ENCODE assay signal across 32 mouse cellular contexts in the genomic region with DNA sequence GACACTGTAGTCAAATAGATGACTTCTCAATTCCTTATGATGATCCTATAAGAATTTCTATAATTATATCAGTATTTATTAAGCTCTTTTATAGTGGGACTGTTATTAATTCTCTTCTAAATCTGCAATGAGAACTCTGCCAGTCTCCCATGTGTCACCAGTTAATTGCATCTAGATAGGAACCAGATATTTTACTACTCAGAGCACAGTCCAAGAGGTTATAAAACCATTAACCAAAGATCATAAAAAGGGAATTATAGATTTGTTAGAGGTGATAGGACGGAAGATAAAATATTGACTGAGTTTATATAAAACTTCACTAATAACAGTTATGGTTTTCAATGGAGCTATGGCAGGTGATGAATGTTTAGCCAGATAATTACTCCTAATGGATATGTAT. TPM values are rescaled to one million over a fixed set of nuclear protein-coding genes. Genes with fewer than 3 reads are reported as not detected.
"Had no signal": no experiment of that assay in that cellular context is flagged by ENCODE, and none has a peak within 500 bp of the region (broad histone marks: within the 10 kb centered on the region; RNA-seq: fewer than 3 reads in every experiment).

No protein-coding gene starts in this region.

- H3K4me1 ChIP-seq: limb, embryonic 10.5 days; limb, embryonic 12.5 days; limb, embryonic 13.5 days; limb, embryonic 15.5 days; liver, embryonic 12.5 days; liver, embryonic 13.5 days; liver, embryonic 15.5 days; lung, embryonic 15.5 days; megakaryocyte, embryonic 14.5 days; midbrain, embryonic 10.5 days; midbrain, embryonic 12.5 days; midbrain, embryonic 13.5 days; midbrain, embryonic 15.5 days; neural tube, embryonic 12.5 days had no signal

- ATAC-seq: liver, embryonic 12.5 days; liver, postnatal 0 days; lung, postnatal 0 days; midbrain, embryonic 13.5 days; midbrain, embryonic 15.5 days; midbrain, embryonic 16.5 days had no signal

- H3K9ac ChIP-seq: limb, embryonic 12.5 days; limb, embryonic 13.5 days; limb, embryonic 15.5 days; liver, embryonic 12.5 days; liver, embryonic 13.5 days; liver, embryonic 14.5 days; liver, embryonic 15.5 days; liver, postnatal 0 days; lung, embryonic 14.5 days; lung, embryonic 15.5 days; midbrain, embryonic 12.5 days; midbrain, embryonic 13.5 days; midbrain, embryonic 15.5 days; neural tube, embryonic 12.5 days had no signal

- H3K4me3 ChIP-seq: limb, embryonic 10.5 days; limb, embryonic 12.5 days; limb, embryonic 13.5 days; limb, embryonic 15.5 days; liver, embryonic 12.5 days; liver, embryonic 13.5 days; liver, embryonic 15.5 days; lung, embryonic 15.5 days; megakaryocyte, embryonic 14.5 days; midbrain, embryonic 10.5 days; midbrain, embryonic 12.5 days; midbrain, embryonic 13.5 days; midbrain, embryonic 15.5 days; myocyte; neural tube, embryonic 12.5 days had no signal

- H3K27ac ChIP-seq: limb, embryonic 10.5 days; limb, embryonic 12.5 days; limb, embryonic 13.5 days; limb, embryonic 15.5 days; liver, embryonic 12.5 days; liver, embryonic 13.5 days; liver, embryonic 14.5 days; liver, embryonic 15.5 days; lung, embryonic 15.5 days; macrophage; midbrain, embryonic 10.5 days; midbrain, embryonic 12.5 days; midbrain, embryonic 13.5 days; midbrain, embryonic 15.5 days; neural tube, embryonic 12.5 days had no signal

- H3K36me3 ChIP-seq: limb, embryonic 10.5 days; limb, embryonic 12.5 days; limb, embryonic 13.5 days; limb, embryonic 15.5 days; liver, embryonic 12.5 days; liver, embryonic 13.5 days; liver, embryonic 15.5 days; lung, embryonic 15.5 days; midbrain, embryonic 10.5 days; midbrain, embryonic 12.5 days; midbrain, embryonic 13.5 days; midbrain, embryonic 15.5 days; neural tube, embryonic 12.5 days had no signal

- H3K4me2 ChIP-seq: limb, embryonic 12.5 days; limb, embryonic 13.5 days; limb, embryonic 15.5 days; liver, embryonic 11.5 days; liver, embryonic 12.5 days; liver, embryonic 13.5 days; liver, embryonic 15.5 days; lung, embryonic 14.5 days; lung, embryonic 15.5 days; midbrain, embryonic 11.5 days; midbrain, embryonic 12.5 days; midbrain, embryonic 13.5 days; midbrain, embryonic 15.5 days; neural tube, embryonic 12.5 days had no signal

- H3K9me3 ChIP-seq: limb, embryonic 10.5 days; limb, embryonic 12.5 days; limb, embryonic 13.5 days; limb, embryonic 15.5 days; liver, embryonic 12.5 days; liver, embryonic 13.5 days; liver, embryonic 15.5 days; lung, embryonic 15.5 days; megakaryocyte, embryonic 14.5 days; midbrain, embryonic 10.5 days; midbrain, embryonic 12.5 days; midbrain, embryonic 13.5 days; midbrain, embryonic 15.5 days; neural tube, embryonic 12.5 days had no signal

- H3K27me3 ChIP-seq: limb, embryonic 12.5 days; limb, embryonic 13.5 days; limb, embryonic 15.5 days; liver, embryonic 12.5 days; liver, embryonic 13.5 days; liver, embryonic 15.5 days; lung, embryonic 15.5 days; megakaryocyte, embryonic 14.5 days; midbrain, embryonic 12.5 days; midbrain, embryonic 13.5 days; midbrain, embryonic 15.5 days; neural tube, embryonic 12.5 days had no signal

RNA-seq across cellular contexts. Expression of gene Olfr1238, which starts 8.6 kb away (rescaled TPM):
- polyA plus RNA-seq: limb, embryonic 10.5 days; limb, embryonic 11.5 days; limb, embryonic 12.5 days; limb, embryonic 13.5 days; limb, embryonic 14.5 days; limb, embryonic 15.5 days; liver, adult 2 months; liver, embryonic 11.5 days; liver, embryonic 12.5 days; liver, embryonic 13.5 days; liver, embryonic 14.5 days; liver, embryonic 15.5 days; liver, embryonic 16.5 days; liver, postnatal 0 days; lung, adult 2 months; lung, embryonic 14.5 days; lung, embryonic 15.5 days; lung, embryonic 16.5 days; lung, postnatal 0 days; macrophage; midbrain, embryonic 10.5 days; midbrain, embryonic 11.5 days; midbrain, embryonic 12.5 days; midbrain, embryonic 13.5 days; midbrain, embryonic 14.5 days; midbrain, embryonic 15.5 days; midbrain, embryonic 16.5 days; midbrain, postnatal 0 days; myocyte; neural tube, embryonic 11.5 days; neural tube, embryonic 12.5 days had no signal

RNA-seq across cellular contexts. Expression of gene Olfr1239, which starts 19.3 kb away (rescaled TPM):
- polyA plus RNA-seq: limb, embryonic 10.5 days; limb, embryonic 11.5 days; limb, embryonic 12.5 days; limb, embryonic 13.5 days; limb, embryonic 14.5 days; limb, embryonic 15.5 days; liver, adult 2 months; liver, embryonic 11.5 days; liver, embryonic 12.5 days; liver, embryonic 13.5 days; liver, embryonic 14.5 days; liver, embryonic 15.5 days; liver, embryonic 16.5 days; liver, postnatal 0 days; lung, adult 2 months; lung, embryonic 14.5 days; lung, embryonic 15.5 days; lung, embryonic 16.5 days; lung, postnatal 0 days; macrophage; midbrain, embryonic 10.5 days; midbrain, embryonic 11.5 days; midbrain, embryonic 12.5 days; midbrain, embryonic 13.5 days; midbrain, embryonic 14.5 days; midbrain, embryonic 15.5 days; midbrain, embryonic 16.5 days; midbrain, postnatal 0 days; myocyte; neural tube, embryonic 11.5 days; neural tube, embryonic 12.5 days had no signal

RNA-seq across cellular contexts. Expression of gene Olfr1234, which starts 36.2 kb away (rescaled TPM):
- polyA plus RNA-seq: limb, embryonic 10.5 days; limb, embryonic 11.5 days; limb, embryonic 12.5 days; limb, embryonic 13.5 days; limb, embryonic 14.5 days; limb, embryonic 15.5 days; liver, adult 2 months; liver, embryonic 11.5 days; liver, embryonic 12.5 days; liver, embryonic 13.5 days; liver, embryonic 14.5 days; liver, embryonic 15.5 days; liver, embryonic 16.5 days; liver, postnatal 0 days; lung, adult 2 months; lung, embryonic 14.5 days; lung, embryonic 15.5 days; lung, embryonic 16.5 days; lung, postnatal 0 days; macrophage; midbrain, embryonic 10.5 days; midbrain, embryonic 11.5 days; midbrain, embryonic 12.5 days; midbrain, embryonic 13.5 days; midbrain, embryonic 14.5 days; midbrain, embryonic 15.5 days; midbrain, embryonic 16.5 days; midbrain, postnatal 0 days; myocyte; neural tube, embryonic 11.5 days; neural tube, embryonic 12.5 days had no signal

RNA-seq across cellular contexts. Expression of gene Olfr1240, which starts 41.9 kb away (rescaled TPM):
- polyA plus RNA-seq: limb, embryonic 10.5 days; limb, embryonic 11.5 days; limb, embryonic 12.5 days; limb, embryonic 13.5 days; limb, embryonic 14.5 days; limb, embryonic 15.5 days; liver, adult 2 months; liver, embryonic 11.5 days; liver, embryonic 12.5 days; liver, embryonic 13.5 days; liver, embryonic 14.5 days; liver, embryonic 15.5 days; liver, embryonic 16.5 days; liver, postnatal 0 days; lung, adult 2 months; lung, embryonic 14.5 days; lung, embryonic 15.5 days; lung, embryonic 16.5 days; lung, postnatal 0 days; macrophage; midbrain, embryonic 10.5 days; midbrain, embryonic 11.5 days; midbrain, embryonic 12.5 days; midbrain, embryonic 13.5 days; midbrain, embryonic 14.5 days; midbrain, embryonic 15.5 days; midbrain, embryonic 16.5 days; midbrain, postnatal 0 days; myocyte; neural tube, embryonic 11.5 days; neural tube, embryonic 12.5 days had no signal

RNA-seq across cellular contexts. Expression of gene Olfr1233, which starts 58.7 kb away (rescaled TPM):
- polyA plus RNA-seq: limb, embryonic 10.5 days; limb, embryonic 11.5 days; limb, embryonic 12.5 days; limb, embryonic 13.5 days; limb, embryonic 14.5 days; limb, embryonic 15.5 days; liver, adult 2 months; liver, embryonic 11.5 days; liver, embryonic 12.5 days; liver, embryonic 13.5 days; liver, embryonic 14.5 days; liver, embryonic 15.5 days; liver, embryonic 16.5 days; liver, postnatal 0 days; lung, adult 2 months; lung, embryonic 14.5 days; lung, embryonic 15.5 days; lung, embryonic 16.5 days; lung, postnatal 0 days; macrophage; midbrain, embryonic 10.5 days; midbrain, embryonic 11.5 days; midbrain, embryonic 12.5 days; midbrain, embryonic 13.5 days; midbrain, embryonic 14.5 days; midbrain, embryonic 15.5 days; midbrain, embryonic 16.5 days; midbrain, postnatal 0 days; myocyte; neural tube, embryonic 11.5 days; neural tube, embryonic 12.5 days had no signal
